Comparison of ENCODE assay signal across 14 mouse cellular contexts in the genomic region with DNA sequence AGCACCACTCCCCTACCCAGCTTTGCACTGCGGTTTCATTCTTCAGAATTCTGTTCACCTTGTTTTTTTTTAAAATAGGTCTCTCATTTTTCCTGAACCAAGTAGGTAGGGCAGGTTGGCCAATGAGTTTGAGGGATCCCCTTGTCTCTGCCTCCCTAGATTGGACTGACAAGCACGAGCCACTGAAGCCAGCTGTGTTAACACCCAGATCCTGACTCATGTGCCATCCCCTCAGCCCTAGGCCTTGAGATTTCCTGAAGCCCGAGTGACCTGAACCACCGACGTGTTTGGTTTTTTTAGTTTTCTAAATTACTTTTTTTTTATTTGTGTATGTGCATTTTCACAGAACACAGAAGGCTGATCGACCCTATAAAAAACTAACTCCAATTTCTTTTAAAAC. TPM values are rescaled to one million over a fixed set of nuclear protein-coding genes. Genes with fewer than 3 reads are reported as not detected.
"Had no signal": no experiment of that assay in that cellular context is flagged by ENCODE, and none has a peak within 500 bp of the region (broad histone marks: within the 10 kb centered on the region; RNA-seq: fewer than 3 reads in every experiment).

No protein-coding gene starts in this region.

- DNase-seq: lung, embryonic 14.5 days; lung, postnatal 10 days; lung, postnatal 4 days; midbrain, embryonic 14.5 days; retina, postnatal 1 day; right cerebral cortex, adult 18-20 months; right cerebral cortex, postnatal 25 days; right cerebral cortex, postnatal 4 days; spleen, adult 18-20 months; thymus, adult 18-20 months; thymus, postnatal 14 days; thymus, postnatal 36 days had no signal

RNA-seq across cellular contexts. Expression of gene Bcl2l10, which starts 30.8 kb away (rescaled TPM):
- total RNA-seq: megakaryocyte, adult 5-6 weeks; megakaryocyte-erythroid progenitor cell, adult 5-6 weeks had no signal
